Mouse (Mus musculus): ENCODE results near the gene Fryl. TPM values are rescaled to one million over a fixed set of nuclear protein-coding genes. Genes with fewer than 3 reads are reported as not detected.

Fryl gene
- polyA plus RNA-seq, 1 experiment, result 15.3 TPM

GRCm38 (mm10) chr5:73063768-73064669 is 192.4 kb downstream of the Fryl start:
- Histone ChIP-seq H3K4me2 (ENCODE audit: low read depth) (no peak overlapping the region), H3ac (ENCODE audit: control insufficient read depth, insufficient read length) (no peak overlapping the region), H3K79me2 (ENCODE audit: control insufficient read depth, insufficient read depth) (no peaks in the 10 kb centered on the region), H3K36me3 (ENCODE audit: control insufficient read depth, insufficient read depth) (peaks cover 8% of the 10 kb centered on the region), H3K27me3 (ENCODE audit: control insufficient read depth, insufficient read depth, insufficient read length) (no peaks in the 10 kb centered on the region), H3K4me3 (no peak overlapping the region)
- TF ChIP-seq REST (IDR thresholded peaks at IDR 0.05; ENCODE audit: insufficient read depth, insufficient read length), result no peak
- no peak for TF ChIP-seq MYOG (IDR thresholded peaks at IDR 0.05; ENCODE audit: control insufficient read depth in 1 of 3, insufficient read depth in 1 of 3, insufficient read length in 2 of 3, low read depth in 2 of 3)
- TF ChIP-seq SRF (IDR thresholded peaks at IDR 0.05; ENCODE audit: control insufficient read depth, insufficient read length, low read depth), result no peak
- no peak for TF ChIP-seq TCF3 (IDR thresholded peaks at IDR 0.05; ENCODE audit: insufficient read length, low read depth)
- TF ChIP-seq MYOD1 (IDR thresholded peaks at IDR 0.05; ENCODE audit: control insufficient read depth in 1 of 3, insufficient read length in 2 of 3, low read depth in 2 of 3), result no peak
- TF ChIP-seq POLR2AphosphoS2 (IDR thresholded peaks at IDR 0.05; ENCODE audit: insufficient read length, low read depth), result no peak
- no peak for TF ChIP-seq MAX (IDR thresholded peaks at IDR 0.05; ENCODE audit: low read depth)
- TF ChIP-seq CEBPB (IDR thresholded peaks at IDR 0.05; ENCODE audit: insufficient read depth, poor library complexity, severe bottlenecking), result no peak
- no peak for TF ChIP-seq USF1 (IDR thresholded peaks at IDR 0.05; ENCODE audit: low read depth)
- no peak for TF ChIP-seq POLR2A (IDR thresholded peaks at IDR 0.05; ENCODE audit: insufficient read length, low read depth)
- no peak for TF ChIP-seq TCF12 (IDR thresholded peaks at IDR 0.05; ENCODE audit: insufficient read depth, poor library complexity, severe bottlenecking)
- TF ChIP-seq E2F4 (IDR thresholded peaks at IDR 0.05; ENCODE audit: insufficient read depth), result no peak

DNA sequence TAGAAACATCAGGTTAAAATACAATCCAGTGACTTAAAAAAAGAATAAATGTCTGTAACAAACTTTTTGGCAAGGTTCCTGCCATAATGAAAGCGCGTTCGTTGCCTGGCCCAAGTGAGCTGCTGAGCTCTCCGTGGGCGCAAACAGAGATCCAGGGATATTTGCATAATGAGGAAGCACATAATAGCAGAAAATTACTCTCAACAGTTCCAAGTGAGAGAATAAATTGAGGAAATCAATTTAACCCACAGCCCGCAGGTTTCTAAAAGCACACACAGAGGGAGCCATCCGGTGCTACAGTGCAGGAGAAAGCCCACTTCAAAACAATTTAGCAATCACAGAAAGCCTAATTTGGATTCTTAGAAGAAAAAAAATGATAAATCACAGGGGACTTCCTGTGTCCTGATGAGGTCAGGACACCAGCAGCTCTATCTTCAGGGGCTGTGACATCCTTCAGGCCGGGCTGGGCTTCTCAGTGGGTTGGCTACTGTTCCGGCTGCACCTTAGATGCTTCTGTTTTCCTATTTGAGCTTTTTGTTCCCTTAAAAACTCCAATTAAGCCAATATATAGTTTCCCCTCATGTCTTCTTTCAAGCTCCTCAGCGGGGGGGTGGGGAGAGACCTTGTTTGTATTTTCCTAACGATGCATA is 194.8 kb downstream of the Fryl start:
- no peak overlapping the region for H3K4me3 ChIP-seq
- TF ChIP-seq USF1 (IDR thresholded peaks at IDR 0.05; ENCODE audit: low read depth) (no peak), MYOD1 (IDR thresholded peaks at IDR 0.05; ENCODE audit: control insufficient read depth in 1 of 3, insufficient read length in 2 of 3, low read depth in 2 of 3) (no peak), MAX (IDR thresholded peaks at IDR 0.05; ENCODE audit: low read depth) (no peak), TCF3 (IDR thresholded peaks at IDR 0.05; ENCODE audit: insufficient read length, low read depth) (no peak), TCF12 (IDR thresholded peaks at IDR 0.05; ENCODE audit: insufficient read depth, poor library complexity, severe bottlenecking) (no peak), POLR2AphosphoS2 (IDR thresholded peaks at IDR 0.05; ENCODE audit: insufficient read length, low read depth) (no peak)
- H3K27me3 ChIP-seq (ENCODE audit: control insufficient read depth, insufficient read depth, insufficient read length), result no peaks in the 10 kb centered on the region
- H3ac ChIP-seq (ENCODE audit: control insufficient read depth, insufficient read length), result no peak overlapping the region
- H3K79me2 ChIP-seq (ENCODE audit: control insufficient read depth, insufficient read depth), result no peaks in the 10 kb centered on the region
- H3K36me3 ChIP-seq (ENCODE audit: control insufficient read depth, insufficient read depth), result peaks cover 16% of the 10 kb centered on the region
- no peak overlapping the region for H3K4me2 ChIP-seq (ENCODE audit: low read depth)

DNA sequence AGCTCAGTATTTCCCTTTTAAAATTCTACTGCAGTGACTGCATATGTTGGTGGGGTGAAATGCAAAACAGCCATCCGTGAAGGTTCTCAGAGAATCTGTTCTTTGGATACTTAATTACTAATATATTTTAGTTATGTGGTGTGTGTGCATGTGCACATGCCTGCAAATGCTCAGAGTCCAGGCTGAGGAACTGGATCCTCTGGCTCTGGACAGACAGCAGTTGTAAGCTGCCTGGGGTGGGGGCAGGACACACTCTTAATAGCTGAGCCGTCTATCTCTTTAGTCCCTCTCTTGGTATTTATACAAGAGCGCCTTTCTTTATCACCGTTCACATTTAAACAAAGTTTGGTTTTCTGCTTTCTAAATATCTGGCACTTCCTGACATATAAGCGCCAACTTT is 199.5 kb downstream of the Fryl start:
- no peaks in the 10 kb centered on the region for H3K79me2 ChIP-seq (ENCODE audit: control insufficient read depth, insufficient read depth)
- peaks cover 19% of the 10 kb centered on the region for H3K36me3 ChIP-seq (ENCODE audit: control insufficient read depth, insufficient read depth)
- H3K27me3 ChIP-seq (ENCODE audit: control insufficient read depth, insufficient read depth, insufficient read length), result no peaks in the 10 kb centered on the region
- no peak overlapping the region for H3ac ChIP-seq (ENCODE audit: control insufficient read depth, insufficient read length)
- TF ChIP-seq MYOD1 (IDR thresholded peaks at IDR 0.05; ENCODE audit: control insufficient read depth in 1 of 3, insufficient read length in 2 of 3, low read depth in 2 of 3) (no peak), USF1 (IDR thresholded peaks at IDR 0.05; ENCODE audit: low read depth) (no peak), MAX (IDR thresholded peaks at IDR 0.05; ENCODE audit: low read depth) (no peak), TCF12 (IDR thresholded peaks at IDR 0.05; ENCODE audit: insufficient read depth, poor library complexity, severe bottlenecking) (no peak), MYOG (IDR thresholded peaks at IDR 0.05; ENCODE audit: control insufficient read depth in 1 of 3, insufficient read depth in 1 of 3, insufficient read length in 2 of 3, low read depth in 2 of 3) (no peak), REST (IDR thresholded peaks at IDR 0.05; ENCODE audit: insufficient read depth, insufficient read length) (no peak), E2F4 (IDR thresholded peaks at IDR 0.05; ENCODE audit: insufficient read depth) (no peak), POLR2A (IDR thresholded peaks at IDR 0.05; ENCODE audit: insufficient read length, low read depth) (no peak), POLR2AphosphoS2 (IDR thresholded peaks at IDR 0.05; ENCODE audit: insufficient read length, low read depth) (no peak), TCF3 (IDR thresholded peaks at IDR 0.05; ENCODE audit: insufficient read length, low read depth) (no peak), SRF (IDR thresholded peaks at IDR 0.05; ENCODE audit: control insufficient read depth, insufficient read length, low read depth) (no peak), CEBPB (IDR thresholded peaks at IDR 0.05; ENCODE audit: insufficient read depth, poor library complexity, severe bottlenecking) (no peak)
- H3K4me2 ChIP-seq (ENCODE audit: low read depth), result no peak overlapping the region
- H3K4me3 ChIP-seq, result no peak overlapping the region

GRCm38 (mm10) chr5:73056457-73056856 is 200.0 kb downstream of the Fryl start:
- H3K79me2 ChIP-seq (ENCODE audit: control insufficient read depth, insufficient read depth), result no peaks in the 10 kb centered on the region
- no peak for TF ChIP-seq E2F4 (IDR thresholded peaks at IDR 0.05; ENCODE audit: insufficient read depth)
- no peak for TF ChIP-seq USF1 (IDR thresholded peaks at IDR 0.05; ENCODE audit: low read depth)
- TF ChIP-seq POLR2AphosphoS2 (IDR thresholded peaks at IDR 0.05; ENCODE audit: insufficient read length, low read depth), result no peak
- no peak for TF ChIP-seq MYOG (IDR thresholded peaks at IDR 0.05; ENCODE audit: control insufficient read depth in 1 of 3, insufficient read depth in 1 of 3, insufficient read length in 2 of 3, low read depth in 2 of 3)
- no peak for TF ChIP-seq SRF (IDR thresholded peaks at IDR 0.05; ENCODE audit: control insufficient read depth, insufficient read length, low read depth)
- no peak for TF ChIP-seq MAX (IDR thresholded peaks at IDR 0.05; ENCODE audit: low read depth)
- no peak for TF ChIP-seq TCF12 (IDR thresholded peaks at IDR 0.05; ENCODE audit: insufficient read depth, poor library complexity, severe bottlenecking)
- no peak for TF ChIP-seq REST (IDR thresholded peaks at IDR 0.05; ENCODE audit: insufficient read depth, insufficient read length)
- TF ChIP-seq POLR2A (IDR thresholded peaks at IDR 0.05; ENCODE audit: insufficient read length, low read depth), result no peak
- TF ChIP-seq MYOD1 (IDR thresholded peaks at IDR 0.05; ENCODE audit: control insufficient read depth in 1 of 3, insufficient read length in 2 of 3, low read depth in 2 of 3), result no peak
- no peak for TF ChIP-seq CEBPB (IDR thresholded peaks at IDR 0.05; ENCODE audit: insufficient read depth, poor library complexity, severe bottlenecking)
- no peak for TF ChIP-seq TCF3 (IDR thresholded peaks at IDR 0.05; ENCODE audit: insufficient read length, low read depth)
- H3K4me2 ChIP-seq (ENCODE audit: low read depth), result no peak overlapping the region
- no peak overlapping the region for H3ac ChIP-seq (ENCODE audit: control insufficient read depth, insufficient read length)
- no peaks in the 10 kb centered on the region for H3K27me3 ChIP-seq (ENCODE audit: control insufficient read depth, insufficient read depth, insufficient read length)
- peaks cover 24% of the 10 kb centered on the region for H3K36me3 ChIP-seq (ENCODE audit: control insufficient read depth, insufficient read depth)
- H3K4me3 ChIP-seq, result no peak overlapping the region

All from myocyte (in vitro differentiated cells).